Mouse (Mus musculus) erythroid progenitor cell, adult 5-6 weeks (primary cell): ENCODE measurements around the gene Sel1l2. TPM values are rescaled to one million over a fixed set of nuclear protein-coding genes. Genes with fewer than 3 reads are reported as not detected.
"Not testable (repeated sequence)": the region's sequence is repeated elsewhere in the genome, so short reads cannot be mapped to it uniquely, and the experiment has no call there.

Experiments used
- ATAC-seq: replicated peaks from 2 replicates; pipeline ENCODE4 v1.8.0; 2016; ENCODE audit warnings: moderate number of reproducible peaks, mild to moderate bottlenecking, moderate TSS enrichment, inconsistent platforms; ENCODE audit not compliant: poor library complexity, low FRiP score, severe bottlenecking
- total RNA-seq, 2 experiments: library from RNA; stranded (forward) in 1 of 2; stranded (reverse) in 1 of 2; fragments of 150-400 nt in 1 of 2; fragments of 186-747, 209-891 nt in 1 of 2; gene quantifications; 2 replicates each; pipeline versions ENCODE4 v1.2.3 to v1.2.4; 2015 to 2017; ENCODE audit warnings: low replicate concordance in 2 of 2

The Sel1l2 gene
- total RNA-seq, 2 experiments from 2014 or later, result not detected

- ATAC-seq, result no peak
Measured at GRCm38 (mm10) chr2:140215965-140216364, 173.5 kb downstream of the Sel1l2 start.

- ATAC-seq, result no peak
Measured at GRCm38 (mm10) chr2:140215415-140215814, 174.1 kb downstream of the Sel1l2 start.

GRCm38 (mm10) chr2:140214519-140215027, 174.9 kb downstream of the Sel1l2 start:
- no peak for ATAC-seq

GRCm38 (mm10) chr2:140203756-140204155, 185.8 kb downstream of the Sel1l2 start:
- ATAC-seq, result no peak

GRCm38 (mm10) chr2:140202573-140202972, 186.9 kb downstream of the Sel1l2 start:
- ATAC-seq, result no peak

GRCm38 (mm10) chr2:140200713-140201112, 188.8 kb downstream of the Sel1l2 start:
- ATAC-seq, result no peak

- ATAC-seq, result not testable (repeated sequence)
Measured at GRCm38 (mm10) chr2:140185685-140186210, 203.8 kb downstream of the Sel1l2 start.

Other genes with a start within 250 kb of the Sel1l2 start
- not detected in 2 replicates for gene Gm17374, start 237.7 kb downstream of the Sel1l2 start, total RNA-seq (2015; ENCODE audit: low replicate concordance)
- not detected in 2 replicates for gene Gm17374, start 237.7 kb downstream of the Sel1l2 start, total RNA-seq (2017; ENCODE audit: low replicate concordance)
- 2.9 and 14.3 TPM in 2 replicates for gene Esf1, start 219.1 kb downstream of the Sel1l2 start, total RNA-seq (2015; ENCODE audit: low replicate concordance)
- gene Esf1, start 219.1 kb downstream of the Sel1l2 start, total RNA-seq (2017; ENCODE audit: low replicate concordance), result 16.6 and 28.8 TPM in 2 replicates
- gene Ndufaf5, start 219.1 kb downstream of the Sel1l2 start, total RNA-seq (2015; ENCODE audit: low replicate concordance), result 5.4 TPM in 1 of 2 replicates, not detected in the other
- gene Ndufaf5, start 219.1 kb downstream of the Sel1l2 start, total RNA-seq (2017; ENCODE audit: low replicate concordance), result 3.5 and 4.2 TPM in 2 replicates
- 0.72 and 2.1 TPM in 2 replicates for gene Macrod2, start 5.6 kb upstream of the Sel1l2 start, total RNA-seq (2015; ENCODE audit: low replicate concordance)
- gene Macrod2, start 5.6 kb upstream of the Sel1l2 start, total RNA-seq (2017; ENCODE audit: low replicate concordance), result 0.45 TPM in 1 of 2 replicates, not detected in the other